Mouse (Mus musculus) neural tube, embryonic 15.5 days (tissue): ENCODE data around the gene Hnrnpc. TPM values are rescaled to one million over a fixed set of nuclear protein-coding genes. Genes with fewer than 3 reads are reported as not detected.
A peak's percentile ranks its signal among the peaks of the same experiment; 100 is the strongest.
"Not testable (repeated sequence)": the region's sequence is repeated elsewhere in the genome, so short reads cannot be mapped to it uniquely, and the experiment has no call there.

Source experiments
- ATAC-seq: fragments of 200-750 bp; cut with Nextera tagmentation; 2 replicates; pipeline ENCODE4 v1.8.0; 2017; ENCODE audit warnings: mild to moderate bottlenecking, moderate TSS enrichment, moderate library complexity; ENCODE audit not compliant: low FRiP score
- H3K27ac ChIP-seq: fragments of 300-500 bp; sonication (generic); replicated peaks from 2 replicates; pipeline ENCODE4 v1.5.1; 2015; ENCODE audit warnings: mild to moderate bottlenecking, inconsistent platforms
- H3K27me3 ChIP-seq: fragments of 300-500 bp; sonication (generic); replicated peaks from 2 replicates; pipeline ENCODE4 v1.6.1; 2015; ENCODE audit warnings: inconsistent platforms
- H3K36me3 ChIP-seq: fragments of 300-500 bp; sonication (generic); 2 replicates; pipeline ENCODE4 v1.6.1; 2015; ENCODE audit warnings: inconsistent platforms
- H3K4me1 ChIP-seq: fragments of 300-500 bp; sonication (generic); 2 replicates; pipeline ENCODE4 v1.6.1; 2015; ENCODE audit warnings: inconsistent platforms
- H3K4me2 ChIP-seq: fragments of 300-500 bp; sonication (generic); 2 replicates; pipeline ENCODE4 v1.6.1; 2015; ENCODE audit warnings: inconsistent platforms, mild to moderate bottlenecking, moderate library complexity
- H3K4me3 ChIP-seq: fragments of 300-500 bp; sonication (generic); replicated peaks from 2 replicates; pipeline ENCODE4 v1.5.1; 2015; ENCODE audit warnings: mild to moderate bottlenecking, inconsistent platforms
- H3K9ac ChIP-seq: fragments of 300-500 bp; sonication (generic); replicated peaks from 2 replicates; pipeline ENCODE4 v1.6.1; 2015; ENCODE audit warnings: mild to moderate bottlenecking, inconsistent platforms
- H3K9me3 ChIP-seq: fragments of 300-500 bp; sonication (generic); replicated peaks from 2 replicates; pipeline ENCODE4 v1.6.1; 2016; ENCODE audit warnings: inconsistent platforms
- WGBS: fragments of 180-500 bp; shearing (Covaris S2); methylation state at CpG from one replicate; pipeline ENCODE4 v1.1.7; 2015; ENCODE audit warnings: mixed read lengths; 5-methylcytosine and 5-hydroxymethylcytosine counted together
- polyA plus RNA-seq: library from polyadenylated mRNA; unstranded; fragments of >200 nt; fragmentation: Nextera tagmentation; extraction: Ambion mirVana; gene quantifications from 2 replicates; pipeline ENCODE4 v1.2.1, GENCODE M21; 2015

The Hnrnpc gene
- polyA plus RNA-seq, 1 experiment from 2014 or later: 424 TPM

- Histone ChIP-seq H3K27me3 (no peaks in the 10 kb centered on the region), H3K4me1 (peaks cover 43% of the 10 kb centered on the region), H3K9me3 (no peaks in the 10 kb centered on the region), H3K36me3 (peaks cover 5% of the 10 kb centered on the region; the same call in 1 of the 2 replicates), H3K4me2 (peak overlapping the region; percentile 56), H3K27ac (no peak overlapping the region), H3K4me3 (peak overlapping the region; percentile 90), H3K9ac (no peak overlapping the region)
- 73% methylated on average over 1 of the region's 1 CpGs for WGBS
- ATAC-seq: no peak
These were observed 2.3 kb downstream of the Hnrnpc start for GRCm38 (mm10) chr14:52101285-52102157.

- H3K9me3 ChIP-seq: no peaks in the 10 kb centered on the region
- no peak overlapping the region for H3K4me3 ChIP-seq
- ATAC-seq: no peak
- peaks cover 43% of the 10 kb centered on the region for H3K4me1 ChIP-seq
- peak overlapping the region; percentile 56 for H3K4me2 ChIP-seq
- H3K9ac ChIP-seq: no peak overlapping the region
- WGBS: 75% methylated on average over 5 of the region's 5 CpGs
- H3K36me3 ChIP-seq: peaks cover 5% of the 10 kb centered on the region; the same call in 1 of the 2 replicates
- H3K27ac ChIP-seq: no peak overlapping the region
- H3K27me3 ChIP-seq: no peaks in the 10 kb centered on the region
These were observed 3.5 kb downstream of the Hnrnpc start for GRCm38 (mm10) chr14:52100170-52100960.

GRCm38 (mm10) chr14:52099563-52099962 is 4.3 kb downstream of the Hnrnpc start:
- H3K4me2 ChIP-seq: peak overlapping the region; percentile 19

GRCm38 (mm10) chr14:52098387-52098786 is 5.4 kb downstream of the Hnrnpc start:
- H3K4me3 ChIP-seq, H3K4me2 ChIP-seq, ATAC-seq, H3K9me3 ChIP-seq, H3K27ac ChIP-seq, H3K9ac ChIP-seq, H3K27me3 ChIP-seq, H3K36me3 ChIP-seq: not testable (repeated sequence)
- peaks cover 40% of the 10 kb centered on the region for H3K4me1 ChIP-seq
- WGBS: 74% methylated on average over 3 of the region's 3 CpGs

More at GRCm38 (mm10) chr14:52099563-52099962, 4.3 kb downstream of the Hnrnpc start:
- ATAC-seq: no peak
- Histone ChIP-seq H3K9me3 (no peaks in the 10 kb centered on the region), H3K4me1 (peaks cover 42% of the 10 kb centered on the region), H3K9ac (no peak overlapping the region), H3K36me3 (peaks cover 5% of the 10 kb centered on the region; the same call in 1 of the 2 replicates), H3K4me3 (no peak overlapping the region), H3K27me3 (no peaks in the 10 kb centered on the region), H3K27ac (no peak overlapping the region)
- 82% methylated on average over 2 of the region's 2 CpGs for WGBS

GRCm38 (mm10) chr14:52097191-52097590 is 6.6 kb downstream of the Hnrnpc start:
- H3K4me3 ChIP-seq, H3K27ac ChIP-seq, H3K4me2 ChIP-seq, H3K9ac ChIP-seq, H3K27me3 ChIP-seq, H3K9me3 ChIP-seq, ATAC-seq: not testable (repeated sequence)
- peaks cover 33% of the 10 kb centered on the region for H3K4me1 ChIP-seq
- peaks cover 14% of the 10 kb centered on the region for H3K36me3 ChIP-seq
- WGBS: 95% methylated on average over 3 of the region's 3 CpGs

GRCm38 (mm10) chr14:52094533-52094932 is 9.3 kb downstream of the Hnrnpc start:
- H3K27ac ChIP-seq: no peak overlapping the region
- peaks cover 24% of the 10 kb centered on the region for H3K36me3 ChIP-seq
- H3K27me3 ChIP-seq: no peaks in the 10 kb centered on the region
- peaks cover 11% of the 10 kb centered on the region for H3K4me1 ChIP-seq
- no peak overlapping the region for H3K4me2 ChIP-seq
- no peak overlapping the region for H3K9ac ChIP-seq
- ATAC-seq: no peak
- no peak overlapping the region for H3K4me3 ChIP-seq
- H3K9me3 ChIP-seq: no peaks in the 10 kb centered on the region
- 98% methylated on average over 1 of the region's 1 CpGs for WGBS

GRCm38 (mm10) chr14:52083083-52083482 is 20.7 kb downstream of the Hnrnpc start:
- Histone ChIP-seq H3K36me3 (peaks cover 52% of the 10 kb centered on the region), H3K27ac (no peak overlapping the region), H3K27me3 (no peaks in the 10 kb centered on the region), H3K9ac (no peak overlapping the region), H3K4me2 (no peak overlapping the region), H3K4me1 (no peaks in the 10 kb centered on the region), H3K4me3 (no peak overlapping the region), H3K9me3 (no peaks in the 10 kb centered on the region)
- ATAC-seq: no peak

GRCm38 (mm10) chr14:52071599-52072137 is 32.2 kb downstream of the Hnrnpc start:
- Histone ChIP-seq H3K4me2 (no peak overlapping the region), H3K4me1 (no peaks in the 10 kb centered on the region), H3K36me3 (peaks cover 43% of the 10 kb centered on the region), H3K9ac (no peak overlapping the region), H3K4me3 (no peak overlapping the region), H3K27ac (no peak overlapping the region), H3K27me3 (no peaks in the 10 kb centered on the region), H3K9me3 (no peaks in the 10 kb centered on the region)
- no peak for ATAC-seq
- WGBS: 93% methylated on average over 15 of the region's 15 CpGs

- WGBS: 62% methylated on average over 4 of the region's 4 CpGs
- no peaks in the 10 kb centered on the region for H3K9me3 ChIP-seq
- H3K4me3 ChIP-seq: no peak overlapping the region
- H3K4me2 ChIP-seq: no peak overlapping the region
- no peak overlapping the region for H3K27ac ChIP-seq
- no peak overlapping the region for H3K9ac ChIP-seq
- no peak for ATAC-seq
- H3K27me3 ChIP-seq: no peaks in the 10 kb centered on the region
- H3K4me1 ChIP-seq: no peaks in the 10 kb centered on the region
- H3K36me3 ChIP-seq: peaks cover 2% of the 10 kb centered on the region
These were observed 37.7 kb downstream of the Hnrnpc start for GRCm38 (mm10) chr14:52066135-52066534.

- Histone ChIP-seq H3K27ac (no peak overlapping the region), H3K36me3 (no peaks in the 10 kb centered on the region), H3K4me1 (no peaks in the 10 kb centered on the region), H3K4me3 (no peak overlapping the region), H3K9me3 (no peaks in the 10 kb centered on the region), H3K4me2 (no peak overlapping the region), H3K9ac (no peak overlapping the region), H3K27me3 (no peaks in the 10 kb centered on the region)
- 84% methylated on average over 8 of the region's 8 CpGs for WGBS
- ATAC-seq: no peak
These were observed 42.0 kb downstream of the Hnrnpc start for GRCm38 (mm10) chr14:52061798-52062197.

- no peaks in the 10 kb centered on the region for H3K27me3 ChIP-seq
- no peaks in the 10 kb centered on the region for H3K9me3 ChIP-seq
- H3K4me3 ChIP-seq: no peak overlapping the region
- H3K4me1 ChIP-seq: no peaks in the 10 kb centered on the region
- H3K9ac ChIP-seq: no peak overlapping the region
- ATAC-seq: no peak
- no peak overlapping the region for H3K4me2 ChIP-seq
- no peaks in the 10 kb centered on the region for H3K36me3 ChIP-seq
- WGBS: 91% methylated on average over 1 of the region's 1 CpGs
- H3K27ac ChIP-seq: no peak overlapping the region
These were observed 43.0 kb downstream of the Hnrnpc start for GRCm38 (mm10) chr14:52060800-52061199.
